Mouse (Mus musculus): ENCODE results near the gene Hist1h2ap.
"Not testable (repeated sequence)": the region's sequence is repeated elsewhere in the genome, so short reads cannot be mapped to it uniquely, and the experiment has no call there.

GRCm38 (mm10) chr13:21786899-21787629 is 46.2 kb downstream of the Hist1h2ap start, which contains the start of the genes Hist1h2an and Hist1h2bp:
- not testable (repeated sequence) for TF ChIP-seq CTCF (IDR thresholded peaks at IDR 0.05; ENCODE audit: low read depth, low read length); POLR2A (IDR thresholded peaks at IDR 0.05; ENCODE audit: extremely low read depth, insufficient read depth, low read length)
